Mouse (Mus musculus) CH12.LX (cell line): ENCODE measurements around the gene AW551984. TPM values are rescaled to one million over a fixed set of nuclear protein-coding genes. Genes with fewer than 3 reads are reported as not detected.

ENCODE experiments used
- DNase-seq: peaks from one replicate; pipeline ENCODE4 v3.0.0-alpha.2; 2013; ENCODE audit errors: extremely low read depth
- H3K27ac ChIP-seq: 2 replicates; pipeline ENCODE4 v1.5.1; 2012; ENCODE audit warnings: low read depth, mild to moderate bottlenecking, control low read depth, moderate library complexity; ENCODE audit not compliant: insufficient read depth
- H3K27me3 ChIP-seq: replicated peaks from 2 replicates; pipeline ENCODE3; 2012; ENCODE audit warnings: inconsistent platforms
- H3K36me3 ChIP-seq, 2 experiments: replicated peaks in 1 of 2; 2 replicates each; pipeline versions ENCODE3 to v1.6.1; 2012; ENCODE audit warnings: inconsistent platforms in 1 of 2, low read length in 1 of 2, mild to moderate bottlenecking in 1 of 2, mixed read lengths in 1 of 2, moderate library complexity in 1 of 2; ENCODE audit not compliant: control insufficient read depth in 1 of 2, insufficient read depth in 1 of 2
- H3K4me1 ChIP-seq, 2 experiments: 2 replicates each; pipeline ENCODE4 v1.6.1; 2012; ENCODE audit warnings: inconsistent platforms in 1 of 2, moderate library complexity in 1 of 2; ENCODE audit not compliant: insufficient read depth in 2 of 2, control insufficient read depth in 1 of 2
- H3K4me2 ChIP-seq: 2 replicates; pipeline ENCODE4 v1.6.1; 2012; ENCODE audit warnings: low read depth, mild to moderate bottlenecking, control low read depth; ENCODE audit not compliant: poor library complexity, insufficient read depth, severe bottlenecking
- H3K4me3 ChIP-seq, 3 experiments: fragments of 150-350 bp in 1 of 3; sonication (generic) in 1 of 3; replicated peaks in 1 of 3; 2 replicates each; pipeline versions ENCODE3 to v1.5.1; 2011 to 2012; ENCODE audit warnings: low read depth in 2 of 3, low read length in 2 of 3, mild to moderate bottlenecking in 2 of 3, moderate library complexity in 2 of 3, control low read depth in 1 of 3, improper control_type of control experiment in 1 of 3, inconsistent platforms in 1 of 3, mixed read lengths in 1 of 3; ENCODE audit not compliant: poor library complexity in 1 of 3
- H3K79me2 ChIP-seq: replicated peaks from 2 replicates; pipeline ENCODE4 v1.6.1; 2012; ENCODE audit warnings: mild to moderate bottlenecking, moderate library complexity; ENCODE audit not compliant: control insufficient read depth, poor library complexity, insufficient read depth, severe bottlenecking; ENCODE audit errors: extremely low read depth
- H3K9ac ChIP-seq: 2 replicates; pipeline ENCODE4 v1.6.1; 2012; ENCODE audit warnings: low read depth, mild to moderate bottlenecking, control low read depth, moderate library complexity; ENCODE audit not compliant: insufficient read depth
- H3K9me3 ChIP-seq: replicated peaks from 2 replicates; pipeline ENCODE3; 2012; ENCODE audit warnings: low read length, inconsistent platforms, mixed read lengths
- BHLHE40 ChIP-seq: IDR thresholded peaks from 2 replicates; pipeline ENCODE4 v1.6.1; 2011; ENCODE audit warnings: mild to moderate bottlenecking, low read depth, low read length, improper control_type of control experiment
- CTCF ChIP-seq, 2 experiments: IDR thresholded peaks in 1 of 2; conservative IDR thresholded peaks in 1 of 2; 2 replicates each; pipeline ENCODE4 v1.5.1; 2011 to 2012; ENCODE audit warnings: low read depth in 2 of 2, low read length in 2 of 2, improper control_type of control experiment in 1 of 2, inconsistent platforms in 1 of 2, mild to moderate bottlenecking in 1 of 2, moderate library complexity in 1 of 2
- E2F4 ChIP-seq: IDR thresholded peaks from 2 replicates; pipeline ENCODE4 v1.6.1; 2011; ENCODE audit warnings: low read depth, low read length, improper control_type of control experiment; ENCODE audit not compliant: insufficient replicate concordance
- EP300 ChIP-seq: IDR thresholded peaks from 2 replicates; pipeline ENCODE4 v1.6.1; 2011; ENCODE audit warnings: low read length, improper control_type of control experiment
- ETS1 ChIP-seq: conservative IDR thresholded peaks from 2 replicates; pipeline ENCODE4 v1.6.1; 2012; ENCODE audit warnings: low read depth, mild to moderate bottlenecking, inconsistent platforms, low read length, improper control_type of control experiment, moderate library complexity
- GABPA ChIP-seq: IDR thresholded peaks from 2 replicates; pipeline ENCODE4 v1.6.1; 2012; ENCODE audit warnings: low read depth, low read length, improper control_type of control experiment, inconsistent platforms; ENCODE audit not compliant: insufficient replicate concordance
- IRF4 ChIP-seq: IDR thresholded peaks from 2 replicates; pipeline ENCODE4 v1.6.1; 2014; ENCODE audit warnings: low read depth, mild to moderate bottlenecking, inconsistent platforms, low read length, improper control_type of control experiment
- JUN ChIP-seq: IDR thresholded peaks from 2 replicates; pipeline ENCODE4 v1.6.1; 2011; ENCODE audit warnings: low read depth, mild to moderate bottlenecking, low read length, improper control_type of control experiment, moderate library complexity; ENCODE audit not compliant: insufficient read depth
- JUND ChIP-seq: conservative IDR thresholded peaks from 2 replicates; pipeline ENCODE4 v1.6.1; 2011; ENCODE audit warnings: low read depth, low read length, improper control_type of control experiment
- MAX ChIP-seq: IDR thresholded peaks from 2 replicates; pipeline ENCODE4 v1.6.1; 2011; ENCODE audit warnings: low read length, improper control_type of control experiment
- MYC ChIP-seq: IDR thresholded peaks from 2 replicates; pipeline ENCODE4 v1.6.1; 2011; ENCODE audit warnings: low read depth, mild to moderate bottlenecking, improper control_type of control experiment, low read length
- POLR2A ChIP-seq: IDR thresholded peaks from 2 replicates; pipeline ENCODE4 v1.6.1; 2011; ENCODE audit warnings: low read depth, mild to moderate bottlenecking, improper control_type of control experiment, low read length
- POLR2AphosphoS2 ChIP-seq: IDR thresholded peaks from 2 replicates; pipeline ENCODE4 v1.6.1; 2011; ENCODE audit warnings: low read depth, low read length, improper control_type of control experiment
- RAD21 ChIP-seq: IDR thresholded peaks from 2 replicates; pipeline ENCODE4 v1.6.1; 2011; ENCODE audit warnings: low read depth, mild to moderate bottlenecking, low read length, improper control_type of control experiment, moderate library complexity
- SIN3A ChIP-seq: IDR thresholded peaks from 2 replicates; pipeline ENCODE4 v1.6.1; 2012; ENCODE audit warnings: low read length, improper control_type of control experiment, inconsistent platforms
- TCF12 ChIP-seq: IDR thresholded peaks from 2 replicates; pipeline ENCODE4 v1.6.1; 2014; ENCODE audit warnings: low read depth, mild to moderate bottlenecking, inconsistent platforms, low read length, improper control_type of control experiment
- USF1 ChIP-seq: IDR thresholded peaks from 2 replicates; pipeline ENCODE4 v1.6.1; 2014; ENCODE audit warnings: low read depth, mild to moderate bottlenecking, inconsistent platforms, low read length, improper control_type of control experiment
- ZC3H11A ChIP-seq: IDR thresholded peaks from 2 replicates; pipeline ENCODE4 v1.6.1; 2012; ENCODE audit warnings: low read depth, mild to moderate bottlenecking, inconsistent platforms, low read length, improper control_type of control experiment
- ZMIZ1 ChIP-seq: IDR thresholded peaks from 2 replicates; pipeline ENCODE4 v1.6.1; 2012; ENCODE audit warnings: low read depth, mild to moderate bottlenecking, inconsistent platforms, low read length, improper control_type of control experiment
- ZNF384 ChIP-seq: IDR thresholded peaks from 2 replicates; pipeline ENCODE4 v1.6.1; 2012; ENCODE audit warnings: low read depth, low read length, improper control_type of control experiment, inconsistent platforms
- dilution Hi-C: fragments of 300-500 bp; cut with MboI; formaldehyde crosslinking; loops from 2 replicates; pipeline ENCODE4 v1.14.3; 2020; ENCODE audit warnings: low sequenced_read_pairs; ENCODE audit not compliant: extremely low pct_unique_long_range_greater_than_20kb, extremely low pct_ligation_motif_present
- in situ Hi-C: fragments of 300-500 bp; cut with MboI; formaldehyde crosslinking; loops from 3 replicates; pipeline ENCODE4 v1.14.3; 2019; ENCODE audit warnings: low sequenced_read_pairs, low pct_ligation_motif_present, low pct_unique_long_range_greater_than_20kb, mixed read lengths
- polyA plus RNA-seq: library from polyadenylated mRNA; unstranded; fragments of >175 nt; gene quantifications from 2 replicates; pipeline ENCODE4 v1.2.1, GENCODE M21; 2012; ENCODE audit warnings: low read depth; ENCODE audit not compliant: insufficient read length
- total RNA-seq, 2 experiments: library from RNA; depleted of rRNA; stranded (reverse); fragments of 300-350 nt in 1 of 2; fragments of >200 nt in 1 of 2; gene quantifications; 2 replicates each; pipeline ENCODE4 v1.2.3; 2012 to 2014

Gene AW551984
- total and polyA plus RNA-seq, 3 experiments: not detected

DNA sequence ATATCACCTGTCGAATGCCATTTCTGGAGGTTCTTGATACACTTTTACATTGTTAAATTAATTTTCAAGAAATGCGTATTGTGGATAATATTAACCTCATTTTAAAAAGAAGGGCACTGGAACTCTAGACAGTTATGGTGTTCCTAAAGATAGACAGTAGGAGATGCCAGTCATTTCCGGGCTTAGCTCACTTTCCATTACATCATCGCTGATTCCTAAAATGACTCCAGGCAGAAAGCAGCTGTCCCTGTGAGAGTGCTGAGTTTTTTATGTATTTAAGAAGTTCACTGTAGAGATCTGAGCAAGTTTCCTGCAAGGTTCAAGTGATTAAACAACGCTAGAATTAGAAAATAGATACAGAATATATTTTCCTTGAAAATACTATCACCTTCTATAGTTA is 27.2 kb downstream of the AW551984 start:
- Histone ChIP-seq H3K4me3 (no peak overlapping the region), H3K9ac (no peak overlapping the region), H3K4me2 (no peak overlapping the region), H3K27me3 (no peaks in the 10 kb centered on the region), H3K79me2 (no peaks in the 10 kb centered on the region), H3K36me3 (no peaks in the 10 kb centered on the region), H3K4me1 (peaks cover 0 to 11% of the 10 kb centered on the region in 2 experiments; a peak in 2 of 4 replicates), H3K27ac (no peak overlapping the region), H3K9me3 (no peaks in the 10 kb centered on the region)
- in situ Hi-C loops: loop anchor here (25.0 kb wide), 1 partner anchor 615 kb away; the partner anchor contains the start of gene Olfr933
- peak; percentile 36; the same call in 1 of the 2 replicates for TF ChIP-seq JUN
- TF ChIP-seq ZNF384: no peak
- peak; percentile 51; the same call in 1 of the 2 replicates for TF ChIP-seq JUND
- TF ChIP-seq ETS1: peak; percentile 58
- TF ChIP-seq EP300: peak; percentile 60
- TF ChIP-seq E2F4: no peak
- TF ChIP-seq POLR2A: no peak
- dilution Hi-C loops: no loop called here
- DNase-seq: peak; percentile 55

- no peak for TF ChIP-seq IRF4
- TF ChIP-seq EP300: no peak
- TF ChIP-seq ZMIZ1: no peak
- TF ChIP-seq ZNF384: no peak
- no peak for TF ChIP-seq E2F4
- TF ChIP-seq USF1: no peak
- no peak for TF ChIP-seq MAX
- no peak for TF ChIP-seq BHLHE40
- TF ChIP-seq TCF12: no peak
- TF ChIP-seq ETS1: no peak
- no peak for TF ChIP-seq RAD21
- TF ChIP-seq MYC: no peak
- no peak for TF ChIP-seq GABPA
- no peak for TF ChIP-seq CTCF (conservative IDR thresholded peaks at IDR 0.05 in 1 of 2, IDR thresholded peaks at IDR 0.05 in 1 of 2; ENCODE audit: low read depth in 2 of 2, low read length in 2 of 2)
- TF ChIP-seq POLR2AphosphoS2: no peak
- no peak for TF ChIP-seq SIN3A
- no peak for TF ChIP-seq ZC3H11A
- H3K79me2 ChIP-seq: no peaks in the 10 kb centered on the region
- H3K4me1 ChIP-seq: peaks cover 0 to 11% of the 10 kb centered on the region in 2 experiments; a peak in 2 of 4 replicates
- no peak within 1 kb of the TSS for H3K4me3 ChIP-seq
- dilution Hi-C loops: no loop called here
- no peak within 1 kb of the TSS for H3K27ac ChIP-seq
- in situ Hi-C loops: loop anchor here (25.0 kb wide), 1 partner anchor 613 kb away; the partner anchor contains the start of gene Olfr933
- H3K27me3 ChIP-seq: no peaks in the 10 kb centered on the region
- DNase-seq: no peak
- H3K9ac ChIP-seq: no peak within 1 kb of the TSS
- H3K36me3 ChIP-seq: no peaks in the 10 kb centered on the region
- H3K4me2 ChIP-seq: no peak within 1 kb of the TSS
- H3K9me3 ChIP-seq: no peaks in the 10 kb centered on the region
These were observed 28.7 kb downstream of the AW551984 start, which contains the start of gene Olfr959 for GRCm38 (mm10) chr9:39575469-39575868. TSS of gene Olfr959 (minus strand) at chr9:39575569.
